Mouse (Mus musculus): ENCODE data around the gene Prrt2. TPM values are rescaled to one million over a fixed set of nuclear protein-coding genes. Genes with fewer than 3 reads are reported as not detected.

Prrt2 gene
- total RNA-seq, 2 experiments from 2014 or later = 3.1 to 5.8 TPM

DNA sequence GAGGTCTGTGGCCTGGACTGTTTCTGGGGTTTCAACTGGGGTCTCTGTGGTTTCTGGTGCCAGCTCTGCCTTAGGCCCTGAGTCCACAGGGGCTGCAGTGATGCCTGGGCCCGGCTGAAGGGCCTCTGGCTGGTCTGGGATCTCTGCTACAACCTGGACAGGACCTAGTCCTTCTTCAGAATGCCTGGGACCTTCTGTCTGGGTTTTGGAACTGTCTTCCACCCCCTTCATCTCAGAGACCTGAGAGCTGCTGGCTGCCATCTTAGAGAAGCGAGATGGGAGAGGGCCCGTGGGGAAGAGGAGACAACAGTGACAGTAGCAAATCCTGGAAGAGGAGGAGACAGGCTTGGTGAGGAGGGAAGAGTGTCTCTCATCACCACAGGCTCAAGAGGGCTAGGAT is 980 bp downstream of the Prrt2 start:
- no peak for DNase-seq

- DNase-seq = no peak
These were observed 1.6 kb downstream of the Prrt2 start for GRCm38 (mm10) chr7:127019306-127019960.

DNA sequence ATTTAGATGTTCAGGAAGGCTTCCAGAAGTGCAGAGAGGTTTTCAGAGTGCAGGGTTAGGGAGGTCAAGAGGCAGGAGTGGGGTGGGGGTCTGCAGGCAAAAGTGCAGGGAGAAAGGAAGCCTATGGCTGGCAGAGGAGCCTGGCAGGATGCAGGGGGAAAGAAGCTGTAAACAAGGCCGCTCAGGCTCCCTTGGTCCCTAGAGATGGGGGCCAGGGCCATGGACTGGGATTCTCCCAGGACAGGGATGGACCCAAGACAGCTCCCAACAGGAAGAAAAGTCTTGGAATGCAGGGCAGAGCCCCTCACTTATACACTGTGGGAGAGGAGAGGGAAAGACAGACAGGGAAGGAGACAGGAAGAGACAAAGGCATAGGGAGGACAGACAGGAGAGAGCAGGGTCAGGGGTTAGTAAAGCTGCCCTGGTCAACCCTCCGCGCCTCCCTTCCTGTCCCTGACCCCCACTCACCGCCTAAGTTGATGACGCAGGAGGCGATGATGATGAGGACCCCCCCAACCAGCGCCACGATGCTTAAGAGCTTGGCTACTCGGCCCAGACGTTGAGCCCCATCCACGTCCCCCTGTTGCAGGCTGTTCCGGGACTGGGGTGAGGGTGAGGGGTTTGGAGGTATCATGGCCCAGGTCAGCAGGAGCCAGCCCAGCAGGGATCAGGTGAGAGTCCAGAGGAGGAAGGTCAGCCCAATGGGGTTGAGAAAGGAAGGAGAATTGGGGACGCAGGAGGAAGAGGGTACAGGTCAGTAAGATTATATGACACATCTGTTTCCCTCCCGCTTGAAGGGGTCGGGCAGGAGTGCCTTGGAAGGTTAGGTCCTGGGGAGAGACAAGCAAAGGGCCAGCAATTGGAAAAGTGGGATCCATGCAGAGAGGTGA is 2.4 kb downstream of the Prrt2 start:
- DNase-seq = no peak

DNA sequence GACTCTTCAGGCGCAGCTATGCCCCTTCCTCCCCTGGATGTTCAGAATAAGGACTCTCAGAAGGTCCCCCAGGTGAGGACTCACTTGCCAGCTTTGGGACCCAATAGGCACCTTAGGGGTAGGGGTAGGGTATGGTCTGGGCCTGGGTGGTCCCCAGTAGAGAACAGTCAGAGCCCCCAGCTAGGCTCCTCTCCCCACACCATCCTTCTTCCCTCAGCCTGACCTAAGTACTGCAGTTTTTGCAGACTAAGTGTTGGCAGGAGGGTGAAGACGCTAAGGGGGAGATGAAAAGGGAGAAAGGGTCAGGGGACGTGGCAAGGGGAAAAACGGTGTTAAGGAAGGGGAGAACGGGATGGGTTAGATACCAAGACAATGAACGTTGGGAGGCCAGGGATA is 3.1 kb downstream of the Prrt2 start:
- DNase-seq = no peak

DNA sequence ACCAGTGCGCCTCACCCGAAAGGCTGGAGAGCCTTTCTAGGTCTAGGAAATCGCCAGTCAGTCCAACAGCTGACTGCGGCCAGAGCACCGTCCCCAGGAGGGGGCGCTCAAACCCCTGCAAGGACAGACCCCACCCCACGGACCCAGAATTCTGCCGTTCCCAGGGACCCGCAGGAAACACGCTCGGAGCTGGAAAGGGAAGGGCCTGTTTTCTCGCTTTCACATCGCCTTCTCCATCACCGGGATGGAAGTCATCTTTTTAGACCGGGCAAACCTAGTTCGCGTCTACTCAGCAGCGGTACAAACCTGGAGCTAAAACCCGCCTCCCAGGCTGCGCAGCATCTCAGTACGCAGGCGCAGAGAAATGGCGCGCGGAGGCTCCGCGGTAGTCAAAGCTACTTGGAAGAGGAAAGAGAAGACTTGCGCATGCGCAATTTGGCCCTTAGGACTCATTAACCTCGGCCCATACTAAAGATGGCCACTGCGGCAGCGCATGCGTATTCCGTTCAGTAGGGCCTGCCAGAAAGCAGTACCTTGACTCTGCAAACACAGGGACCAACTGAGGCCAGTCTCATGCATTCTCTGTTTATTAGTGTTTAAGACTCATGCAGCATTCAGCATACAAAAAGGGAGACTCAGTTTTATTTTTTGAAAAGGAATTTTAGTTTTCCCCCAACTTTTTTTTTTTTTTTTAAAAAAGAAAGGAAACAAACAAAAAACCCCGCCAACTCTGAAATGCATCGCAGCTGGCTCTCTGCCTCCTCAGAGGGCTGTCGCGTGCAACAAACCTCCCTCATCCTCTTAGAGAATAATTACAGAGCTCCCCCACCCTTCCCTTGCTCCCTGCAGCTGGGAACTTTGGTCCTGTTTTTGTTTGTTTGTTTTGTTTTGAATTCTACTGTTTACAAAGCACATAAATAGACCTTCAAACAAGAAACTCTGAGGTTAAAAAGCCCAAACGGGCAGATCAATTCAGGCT is 3.8 kb downstream of the Prrt2 start, which contains the start of gene Pagr1a:
TSS of gene Pagr1a (minus strand) at position 382 of the 979 bp plus-strand sequence.
- peak; percentile 96 for DNase-seq

- DNase-seq = peak; percentile 78
These were observed 4.5 kb downstream of the Prrt2 start for GRCm38 (mm10) chr7:127016486-127016938.

- no peak for DNase-seq
These were observed 4.7 kb downstream of the Prrt2 start, which contains the start of gene Pagr1b for GRCm38 (mm10) chr7:127016481-127016485. Pagr1b (minus strand) TSS chr7:127016484.

DNA sequence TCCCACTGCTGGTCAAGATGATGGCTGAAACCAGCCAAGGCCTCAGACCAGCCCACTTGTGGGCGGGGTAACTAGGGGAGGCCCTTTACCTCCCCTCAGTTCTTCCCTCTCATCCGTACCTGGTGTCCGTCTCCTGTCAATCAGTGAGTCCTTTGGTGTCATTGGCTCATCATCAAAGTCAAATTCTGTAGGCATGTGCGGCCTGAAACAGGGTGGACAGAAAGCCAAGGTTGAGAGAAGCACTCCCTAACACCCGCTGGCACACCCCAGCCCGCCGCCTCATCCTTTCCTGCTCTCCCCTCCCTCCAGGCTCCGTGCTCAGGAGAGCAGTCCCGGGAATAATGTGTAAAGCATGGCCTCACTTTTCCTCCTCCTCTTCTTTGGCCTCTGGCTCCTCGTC is 4.9 kb downstream of the Prrt2 start:
- DNase-seq = peak; percentile 69

DNA sequence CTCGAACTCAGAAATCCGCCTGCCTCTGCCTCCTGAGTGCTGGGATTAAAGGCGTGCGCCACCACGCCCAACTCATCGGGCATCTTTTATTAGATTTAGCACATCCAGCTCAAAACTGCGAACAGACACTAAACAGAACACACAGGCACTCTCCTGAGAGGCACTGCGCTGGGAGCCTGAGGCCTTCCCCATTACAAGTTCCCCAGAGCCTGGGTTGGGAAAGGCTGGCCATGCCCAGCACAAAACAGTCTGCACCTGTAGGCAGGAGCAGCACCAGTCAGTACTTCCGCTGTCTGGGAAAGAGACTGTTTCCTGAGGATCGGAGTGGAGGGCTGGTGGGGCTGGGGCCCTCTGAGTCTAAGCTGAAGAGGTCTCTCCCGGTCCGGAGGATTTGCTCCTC is 6.0 kb downstream of the Prrt2 start:
- DNase-seq = no peak

DNA sequence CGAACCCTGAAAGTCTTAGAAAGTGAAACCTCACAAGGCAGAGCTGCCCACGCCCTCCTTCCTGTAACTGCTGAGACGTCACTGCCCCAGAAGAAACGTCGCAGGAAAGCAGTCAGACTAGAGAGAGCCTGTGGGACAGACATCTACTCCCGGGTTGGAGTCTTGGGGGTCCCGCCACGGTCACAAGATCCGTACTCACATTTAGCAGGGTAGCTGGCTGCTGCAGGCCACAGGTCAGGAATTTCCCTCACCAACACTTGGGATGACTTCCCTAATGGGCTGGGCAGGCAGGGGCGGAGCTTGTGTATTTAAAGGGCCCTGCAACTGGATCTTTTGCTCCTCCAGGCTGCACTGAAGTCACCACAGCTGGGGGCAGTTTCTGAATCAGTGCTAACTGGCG is 6.7 kb downstream of the Prrt2 start, which contains the start of gene Mvp:
TSS of gene Mvp (minus strand) at position 302 of the 400 bp plus-strand sequence.
- DNase-seq = peak; percentile 81

- DNase-seq = no peak
These were observed 7.6 kb downstream of the Prrt2 start for GRCm38 (mm10) chr7:127013385-127013784.

DNA sequence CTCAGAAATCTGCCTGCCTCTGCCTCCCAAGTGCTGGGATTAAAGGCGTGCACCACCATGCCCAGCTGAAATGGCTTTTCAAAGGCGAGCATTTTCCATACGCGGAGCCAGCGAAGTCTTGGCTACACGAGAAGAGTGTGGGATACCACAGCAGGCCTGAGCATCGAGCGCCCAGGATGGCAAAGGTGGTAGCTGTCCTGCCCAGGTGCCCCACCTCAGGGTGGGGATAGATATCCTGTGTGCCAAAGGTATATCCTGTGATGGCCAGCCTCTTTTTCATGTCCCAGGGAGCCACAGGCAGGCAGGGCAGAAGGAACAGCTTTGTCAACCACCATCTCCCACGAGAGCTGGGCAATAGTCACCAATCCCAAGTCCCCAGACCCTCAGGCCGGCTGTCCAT is 8.2 kb downstream of the Prrt2 start:
- no peak for DNase-seq

- DNase-seq = peak; percentile 27
These were observed 8.6 kb downstream of the Prrt2 start for GRCm38 (mm10) chr7:127012374-127012773.

DNA sequence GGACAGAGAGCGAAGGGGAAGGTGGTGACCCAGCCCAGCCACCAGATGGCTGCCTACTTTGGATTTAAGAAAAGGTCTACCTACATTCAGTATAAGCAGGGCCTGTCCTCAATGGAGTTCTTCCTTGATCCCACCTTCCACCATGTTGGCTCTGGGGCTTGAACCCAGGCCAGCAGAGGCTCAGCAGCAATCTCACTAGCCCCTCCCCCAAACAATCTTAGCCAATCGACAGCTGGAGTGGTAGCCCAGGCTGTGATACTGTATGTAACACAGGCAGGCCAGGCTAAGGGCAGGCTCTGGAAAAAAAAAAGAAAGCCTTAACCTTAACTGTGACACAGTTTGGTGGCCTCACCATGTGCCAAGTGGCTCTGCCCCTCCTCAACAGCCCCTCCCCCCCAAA is 9.3 kb downstream of the Prrt2 start:
- DNase-seq = no peak

DNA sequence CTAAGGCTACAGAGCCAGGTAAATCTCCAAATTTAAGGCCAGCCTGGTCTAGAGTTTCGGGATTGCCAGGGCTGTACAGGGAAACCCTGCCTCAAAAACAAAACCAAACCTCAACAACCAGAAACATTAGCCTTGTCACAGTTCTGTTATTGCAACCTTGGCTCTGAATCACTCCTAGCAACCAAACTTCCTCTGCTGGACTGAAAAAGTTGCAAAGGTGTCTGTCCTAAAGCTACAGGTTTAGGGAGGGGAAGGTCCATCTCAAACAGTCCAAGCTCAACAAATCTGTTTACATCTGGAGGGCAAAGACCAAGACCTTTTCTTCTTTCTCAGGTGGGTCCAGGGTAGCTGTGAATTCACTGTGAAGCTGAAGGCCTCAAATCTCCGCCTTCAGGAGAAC is 10.0 kb downstream of the Prrt2 start:
- no peak for DNase-seq

DNA sequence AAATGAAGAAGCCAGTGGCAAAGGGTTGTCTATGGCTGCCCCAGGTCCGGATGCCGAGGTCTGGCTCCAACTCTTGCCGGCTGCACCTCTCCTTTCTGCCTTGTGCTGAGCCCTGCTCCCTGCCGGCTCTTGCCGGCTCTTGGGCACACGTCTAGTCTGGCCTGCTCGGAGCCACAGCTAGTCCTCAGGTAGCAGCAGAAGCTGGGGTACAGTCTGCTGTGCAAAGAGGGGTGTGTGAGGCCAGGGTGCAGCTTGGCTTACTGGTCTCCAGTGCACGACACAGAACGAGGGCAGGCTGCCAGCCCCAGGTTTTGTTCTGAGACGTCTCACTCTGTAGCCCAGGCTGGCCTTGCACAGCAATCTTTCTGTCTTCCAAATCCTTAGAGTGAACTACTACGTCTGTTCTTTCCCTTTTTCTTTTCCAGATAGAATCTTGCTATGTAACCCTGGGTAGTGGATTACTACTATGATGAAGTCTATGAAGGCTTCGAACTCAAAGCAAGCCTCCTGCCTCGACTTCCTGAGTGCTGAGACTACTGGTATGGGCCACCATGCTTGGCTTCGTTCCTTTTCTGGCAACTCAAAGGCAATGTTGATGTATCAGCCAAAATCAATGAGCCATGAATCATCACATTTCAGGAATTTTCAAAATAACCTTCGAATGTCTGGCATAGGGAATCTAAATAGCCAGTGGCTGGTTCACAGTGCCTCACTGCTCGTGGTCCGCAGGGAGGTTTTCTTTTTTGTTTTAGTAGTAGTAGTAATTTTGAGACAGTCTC is 11.5 kb downstream of the Prrt2 start:
- no peak for DNase-seq

DNA sequence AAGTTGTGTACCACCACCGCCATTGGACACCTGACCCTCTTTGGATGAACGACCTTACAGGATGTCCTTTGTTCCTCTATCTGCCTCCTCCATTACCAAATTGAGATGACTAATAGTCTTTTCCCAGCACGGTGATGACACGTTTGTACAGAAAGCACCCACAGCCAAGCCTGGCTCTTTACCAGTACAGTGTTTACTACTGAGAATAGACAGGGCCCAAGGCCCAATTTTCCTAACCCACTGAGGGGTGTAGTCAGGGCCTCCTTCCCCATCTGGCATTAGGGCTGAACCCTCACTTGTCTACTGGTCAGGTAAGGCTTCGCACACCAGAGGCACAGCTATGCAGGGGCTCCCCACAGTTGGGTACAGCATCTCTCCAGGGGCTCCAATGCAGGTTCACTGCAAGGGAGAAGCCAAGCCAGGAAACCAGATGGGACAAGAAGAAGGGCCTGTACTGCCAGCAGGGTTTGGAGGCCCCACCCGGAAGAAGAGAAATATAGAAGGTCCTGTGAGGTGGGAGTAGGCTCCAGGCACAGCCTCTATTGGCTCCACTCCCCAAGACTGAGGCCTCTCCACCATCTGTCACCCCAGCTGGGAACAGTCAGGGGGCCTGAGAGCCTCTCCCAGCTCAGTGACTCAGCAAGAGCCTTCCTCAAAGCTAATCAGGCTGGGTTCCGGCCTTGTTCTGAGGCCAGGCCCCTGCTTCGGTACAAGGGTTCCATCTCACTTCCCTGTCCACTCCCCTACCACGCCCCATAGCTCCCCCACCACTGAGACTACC is 12.6 kb downstream of the Prrt2 start:
- peak; percentile 72 for DNase-seq

GRCm38 (mm10) chr7:127007313-127008024 is 13.5 kb downstream of the Prrt2 start:
- no peak for DNase-seq

DNA sequence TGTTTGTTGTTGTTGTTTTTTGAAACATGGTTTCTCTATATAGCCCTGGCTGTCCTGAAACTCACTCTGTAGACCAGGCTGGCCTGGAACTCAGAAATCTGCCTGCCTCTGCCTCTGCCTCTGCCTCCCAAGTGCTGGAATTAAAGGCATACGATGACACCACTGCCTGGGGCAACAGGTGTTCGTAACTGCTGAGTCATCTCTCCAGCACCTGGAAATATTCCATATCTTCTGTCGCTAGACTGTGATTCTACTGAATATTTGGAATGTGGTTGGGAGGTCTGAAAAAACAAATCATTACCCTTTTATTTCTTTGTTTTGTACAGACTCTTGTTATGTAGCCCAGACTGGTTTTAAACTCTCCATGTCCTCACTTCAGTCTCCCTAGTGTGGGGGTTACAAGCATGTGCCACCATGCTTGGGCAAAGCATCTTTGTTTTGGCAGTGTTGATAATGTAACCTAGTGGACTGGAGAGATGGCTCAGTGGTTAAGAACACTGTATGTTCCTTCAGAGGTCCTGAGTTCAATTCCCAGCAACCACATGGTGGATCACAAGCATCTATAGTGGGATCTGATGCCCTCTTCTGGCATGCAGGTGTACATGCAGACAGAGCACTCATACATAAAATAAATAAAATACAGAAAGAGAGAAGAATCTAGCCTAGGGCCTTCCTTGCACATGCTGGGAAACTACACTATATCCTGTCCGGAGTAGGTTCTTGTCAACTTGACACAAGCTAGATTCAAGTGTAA is 16.7 kb downstream of the Prrt2 start:
- DNase-seq = no peak

GRCm38 (mm10) chr7:127003620-127004019 is 17.4 kb downstream of the Prrt2 start:
- no peak for DNase-seq

Measured in adrenal gland, postnatal 10 days (tissue).